Mouse (Mus musculus): ENCODE results near the gene Prr12.
"Not testable (repeated sequence)": the region's sequence is repeated elsewhere in the genome, so short reads cannot be mapped to it uniquely, and the experiment has no call there.

Prr12 gene

DNA sequence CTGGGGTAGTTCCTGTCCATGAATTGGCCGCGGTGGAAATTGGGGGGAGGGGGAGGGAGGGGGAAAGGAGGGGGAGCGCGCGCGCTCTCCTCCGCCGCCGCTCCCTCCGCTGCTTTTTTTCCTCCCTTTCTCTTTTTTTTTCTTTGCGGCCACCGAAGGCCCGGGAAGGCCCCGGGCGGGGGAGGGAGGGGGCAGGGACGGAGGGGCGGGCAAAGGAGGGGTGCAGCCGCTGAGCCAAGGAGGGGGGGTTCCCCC lies at the start of gene Prr12:
TSS of gene Prr12 (minus strand) at position 20 of the 255 bp plus-strand sequence.
- no peak for DNase-seq (ENCODE audit: low read depth, low spot score)

DNA sequence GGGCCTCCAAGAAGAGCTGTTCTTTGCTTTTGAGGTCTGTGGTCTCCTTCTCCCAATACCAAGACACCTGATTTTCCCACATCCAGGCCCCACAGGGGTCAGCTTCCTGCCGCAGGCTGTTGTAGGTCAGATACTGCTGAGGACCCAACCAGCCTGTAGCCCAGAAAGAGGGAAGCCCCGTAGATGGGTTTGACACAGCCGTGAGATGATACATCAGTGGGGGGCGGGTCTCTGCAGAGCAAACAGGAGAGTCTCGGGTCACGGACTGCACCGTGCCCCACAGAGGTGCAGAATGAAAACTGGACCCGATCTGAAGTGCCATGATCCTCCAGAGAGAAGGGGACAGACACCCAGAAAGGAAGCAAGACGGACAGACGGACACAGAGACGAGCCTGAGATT lies 49.8 kb upstream of the Prr12 start:
- no peak for DNase-seq (ENCODE audit: low read depth, low spot score)

DNA sequence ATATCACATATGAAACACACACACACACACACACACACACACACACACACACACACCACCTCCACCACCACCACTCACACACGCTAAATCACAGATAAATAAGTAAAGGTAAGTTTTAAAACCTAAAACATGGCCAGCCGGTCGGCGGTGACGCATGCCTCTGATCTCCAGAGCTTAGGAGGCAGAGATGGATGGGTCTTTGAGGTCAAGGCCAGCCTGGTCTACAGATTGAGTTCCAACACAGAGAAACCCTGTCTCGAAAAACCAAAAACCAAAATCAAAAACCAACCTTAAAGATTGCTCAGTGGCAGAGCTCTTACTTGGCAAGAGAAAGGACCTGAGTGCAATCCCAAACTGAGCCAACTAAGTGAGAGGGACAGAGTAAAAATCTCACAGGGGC lies 47.4 kb upstream of the Prr12 start:
- DNase-seq (ENCODE audit: low read depth, low spot score), result no peak

DNA sequence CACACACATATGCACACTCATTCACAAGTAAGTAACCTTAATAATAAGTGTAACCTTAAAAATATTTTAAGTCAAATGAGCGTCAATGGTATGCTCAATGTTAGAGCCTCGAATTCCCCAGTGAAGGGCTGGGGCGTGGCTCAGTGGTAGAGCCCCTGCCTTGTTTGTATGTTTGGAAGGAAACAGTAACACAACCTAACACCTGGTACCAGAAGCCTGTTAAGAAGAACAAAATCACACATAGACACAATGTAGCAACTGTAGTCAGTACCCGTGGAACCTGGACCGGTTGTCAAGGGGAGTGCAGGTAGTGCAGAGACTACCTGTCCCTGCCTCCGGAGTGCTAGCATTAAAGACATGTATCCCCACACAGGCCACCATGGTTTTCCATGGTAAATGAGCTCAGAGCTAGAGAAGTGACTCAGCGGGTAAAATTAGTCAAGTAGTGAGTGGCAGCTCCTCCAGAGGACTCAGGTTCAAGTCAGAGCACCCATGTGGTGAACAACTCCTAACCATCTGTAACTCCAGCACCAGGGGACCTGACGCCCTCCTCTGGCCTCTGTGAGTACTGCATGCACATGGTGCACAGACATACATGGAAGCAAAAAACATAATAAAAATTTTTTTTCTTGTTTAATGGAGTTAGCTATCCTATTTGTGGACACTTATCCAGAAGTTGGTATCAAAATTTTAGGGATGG lies 46.0 kb upstream of the Prr12 start:
- no peak for DNase-seq (ENCODE audit: low read depth, low spot score)

DNA sequence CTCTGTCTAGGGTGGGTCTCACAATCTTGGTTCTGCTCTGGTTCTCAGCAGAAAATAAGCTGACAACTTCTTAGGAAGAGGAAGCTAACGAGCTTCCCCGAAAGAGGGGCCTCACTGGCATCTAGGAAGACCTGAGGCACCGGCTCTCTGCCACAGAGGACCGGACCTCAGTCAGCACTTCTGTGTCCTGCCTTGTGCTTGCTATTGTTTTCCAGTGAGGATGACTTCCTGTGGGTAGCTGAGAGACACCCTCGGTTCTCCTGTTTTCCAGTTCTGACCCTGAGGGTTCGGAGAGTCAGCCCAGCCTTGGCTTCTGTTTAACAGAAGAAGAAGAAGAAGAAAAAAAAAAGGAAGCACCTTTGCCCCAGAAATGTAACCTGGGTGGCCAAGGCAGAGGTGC lies 44.8 kb upstream of the Prr12 start:
- no peak for DNase-seq (ENCODE audit: low read depth, low spot score)

DNA sequence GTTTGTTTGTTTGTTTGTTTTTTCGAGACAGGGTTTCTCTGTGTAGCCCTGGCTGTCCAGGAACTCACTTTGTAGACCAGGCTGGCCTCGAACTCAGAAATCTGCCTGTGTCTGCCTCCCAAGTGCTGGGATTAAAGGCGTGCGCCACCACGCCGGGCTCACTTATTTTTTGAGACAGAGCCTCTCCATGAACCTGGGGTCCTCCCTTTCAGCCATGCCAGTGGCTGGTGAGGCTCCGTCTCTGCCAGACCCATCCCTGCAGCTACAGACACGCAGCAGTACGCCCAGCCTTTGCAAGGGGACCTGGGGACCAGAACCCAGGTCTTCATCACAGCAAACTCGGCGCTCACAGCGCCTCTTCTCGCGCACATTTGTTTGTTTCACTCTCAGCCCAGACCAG lies 43.3 kb upstream of the Prr12 start:
- not testable (repeated sequence) for DNase-seq (ENCODE audit: low read depth, low spot score)

DNA sequence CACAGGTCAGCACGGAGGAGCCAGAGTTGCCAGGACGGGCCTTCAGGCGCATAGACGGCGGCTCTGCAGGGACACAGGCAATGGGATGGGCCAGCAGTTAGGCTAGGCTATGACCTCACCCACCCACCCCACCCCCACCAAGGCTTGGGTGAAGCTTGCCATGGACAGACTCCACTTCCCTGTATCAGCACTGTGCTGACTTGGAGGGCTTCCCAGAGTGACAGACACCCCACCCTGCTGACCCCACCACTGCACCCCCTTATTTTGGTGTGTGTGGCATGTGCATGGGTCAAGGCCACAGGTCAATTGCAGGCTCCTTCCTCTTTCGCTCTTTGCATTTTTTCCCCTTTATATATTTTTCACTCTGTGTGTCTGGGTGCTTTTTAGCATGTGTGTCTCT lies 42.7 kb upstream of the Prr12 start:
- no peak for DNase-seq (ENCODE audit: low read depth, low spot score)

DNA sequence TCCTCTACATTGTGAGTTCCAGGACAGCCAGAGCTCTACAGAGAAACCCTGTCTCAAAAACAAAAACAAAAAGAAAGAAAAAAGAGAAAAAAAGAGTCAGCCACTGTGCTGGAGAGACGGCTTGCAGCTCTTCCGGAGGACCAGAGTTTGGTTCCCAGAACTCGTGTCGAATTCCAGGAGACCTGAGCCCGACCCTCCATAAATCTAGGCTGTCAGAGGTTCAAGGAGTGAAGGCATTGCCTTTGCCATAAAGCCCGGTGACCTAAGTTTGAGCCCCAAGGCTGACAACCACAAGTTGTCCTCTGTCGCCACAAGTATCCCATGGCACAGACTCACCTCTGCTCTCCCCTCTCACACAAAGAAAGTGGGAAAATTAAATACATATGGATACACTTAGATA lies 41.4 kb upstream of the Prr12 start:
- no peak for DNase-seq (ENCODE audit: low read depth, low spot score)

DNA sequence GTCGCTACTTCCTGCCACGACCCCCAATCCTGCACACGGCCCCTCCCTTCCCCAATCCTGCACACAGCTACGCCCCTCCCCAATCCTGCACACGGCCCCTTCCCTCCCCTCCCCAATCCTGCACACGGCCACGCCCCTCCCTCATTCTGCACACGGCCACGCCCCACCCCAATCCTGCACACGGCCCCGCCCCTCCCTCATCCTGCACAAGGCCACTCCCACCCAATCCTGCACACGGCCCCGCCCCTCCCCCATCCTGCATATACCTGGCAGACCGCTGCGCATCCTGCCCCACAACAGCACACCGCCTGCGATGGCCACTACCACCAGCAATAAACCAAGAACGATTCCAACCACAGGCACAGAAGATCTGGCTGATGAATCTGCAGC lies 40.8 kb upstream of the Prr12 start:
- DNase-seq (ENCODE audit: low read depth, low spot score), result no peak

DNA sequence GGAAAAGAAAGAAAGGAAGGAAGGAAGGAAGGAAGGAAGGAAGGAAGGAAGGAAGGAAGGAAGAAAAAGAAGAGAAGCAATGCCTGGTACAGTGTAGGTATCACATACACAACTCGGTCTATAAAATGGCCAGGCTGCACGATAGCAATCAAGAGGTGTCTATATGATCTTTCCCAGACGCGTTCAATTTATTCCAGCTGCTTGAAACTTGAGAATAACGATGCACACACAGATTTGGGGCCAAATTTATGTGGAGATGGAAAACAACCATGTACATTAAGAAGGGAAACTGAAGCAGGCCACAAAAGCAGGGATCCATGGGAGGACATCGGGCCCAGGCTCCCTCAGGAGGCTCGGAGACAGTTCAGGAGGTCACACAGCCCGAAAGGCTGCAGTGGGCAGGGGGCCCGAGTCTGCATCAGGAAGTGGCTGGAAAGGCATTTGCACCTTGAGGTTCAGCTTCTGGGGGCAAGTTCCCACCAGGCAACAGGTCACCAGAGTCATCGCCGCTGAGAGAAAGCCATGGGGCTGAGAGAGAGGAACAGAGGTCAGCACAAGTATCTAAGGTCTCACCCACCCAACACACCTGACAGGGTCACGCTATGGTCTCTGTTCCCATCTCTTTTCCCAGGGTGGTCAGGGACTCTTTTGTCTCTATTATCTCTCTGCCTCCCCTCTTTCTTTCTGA lies 40.3 kb upstream of the Prr12 start:
- DNase-seq (ENCODE audit: low read depth, low spot score), result no peak

DNA sequence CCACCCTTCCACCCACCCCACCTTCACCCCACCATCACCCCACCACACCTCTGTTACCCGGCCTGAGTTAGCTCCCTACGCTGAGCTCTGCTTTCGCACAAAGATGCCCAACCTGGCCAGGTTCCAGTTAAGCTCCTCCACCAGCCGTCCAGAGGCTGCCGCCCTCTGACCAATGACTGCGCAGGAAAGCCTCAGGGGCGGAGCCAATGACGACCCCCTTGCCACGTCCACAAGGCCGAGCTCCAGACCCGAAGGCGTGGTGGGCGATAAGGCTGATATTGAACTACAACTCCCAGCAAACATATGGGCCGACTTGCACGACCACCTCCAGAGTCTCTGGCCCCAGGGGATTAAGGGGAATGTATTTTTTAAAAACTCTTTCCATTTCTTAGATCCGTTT lies 39.4 kb upstream of the Prr12 start, which contains the start of gene Rcn3:
TSS of gene Rcn3 (minus strand) at position 174 of the 400 bp plus-strand sequence.
- peak; percentile 79 for DNase-seq (ENCODE audit: low read depth, low spot score)

DNA sequence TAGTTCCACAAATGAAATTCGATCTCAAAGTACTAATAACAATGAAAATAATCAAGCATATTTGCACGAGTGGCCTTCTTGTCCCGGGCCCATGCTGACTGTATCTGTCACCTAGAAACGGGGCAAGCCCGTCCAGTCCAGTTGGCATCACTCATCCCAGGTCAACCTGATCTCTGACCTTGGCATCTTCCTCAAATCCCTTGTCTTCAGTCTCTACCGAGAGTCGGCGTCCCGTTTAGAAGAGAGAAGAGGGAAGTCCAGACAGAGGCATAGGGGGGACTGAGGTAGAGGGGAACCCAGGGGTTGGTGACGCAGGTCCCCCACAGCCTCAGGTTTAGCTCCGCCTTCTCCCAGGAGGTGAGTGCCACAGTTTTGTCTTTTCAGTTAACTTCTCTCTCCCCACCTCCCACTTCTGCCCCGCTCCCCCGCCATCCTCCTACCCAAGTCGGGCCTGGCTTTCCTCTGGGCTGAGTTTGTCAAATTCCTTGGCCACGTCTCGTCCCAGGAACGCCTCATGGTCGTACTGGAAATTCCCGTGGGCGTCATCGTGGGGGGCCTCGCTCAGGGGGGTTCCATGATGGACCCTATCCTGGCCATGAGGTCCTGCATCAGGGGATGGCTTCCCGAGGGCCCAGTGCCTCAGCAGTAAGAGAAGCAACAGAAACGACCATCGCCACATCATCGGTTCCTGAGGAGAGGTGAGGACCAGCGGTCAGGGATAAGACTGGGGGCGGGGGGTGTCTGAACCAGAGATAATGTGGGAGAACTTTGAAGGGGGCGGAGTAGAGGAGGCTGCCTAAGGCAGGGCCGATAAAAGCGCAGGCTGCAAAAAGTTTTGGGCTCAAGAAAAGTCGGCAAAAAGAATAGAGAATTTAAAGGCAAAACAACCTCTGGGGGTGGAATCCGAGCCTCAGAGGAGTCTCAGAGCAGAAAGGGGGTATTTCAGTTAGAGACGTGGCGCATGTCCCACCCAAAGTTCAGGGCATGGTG lies 38.6 kb upstream of the Prr12 start:
- DNase-seq (ENCODE audit: low read depth, low spot score), result no peak

DNA sequence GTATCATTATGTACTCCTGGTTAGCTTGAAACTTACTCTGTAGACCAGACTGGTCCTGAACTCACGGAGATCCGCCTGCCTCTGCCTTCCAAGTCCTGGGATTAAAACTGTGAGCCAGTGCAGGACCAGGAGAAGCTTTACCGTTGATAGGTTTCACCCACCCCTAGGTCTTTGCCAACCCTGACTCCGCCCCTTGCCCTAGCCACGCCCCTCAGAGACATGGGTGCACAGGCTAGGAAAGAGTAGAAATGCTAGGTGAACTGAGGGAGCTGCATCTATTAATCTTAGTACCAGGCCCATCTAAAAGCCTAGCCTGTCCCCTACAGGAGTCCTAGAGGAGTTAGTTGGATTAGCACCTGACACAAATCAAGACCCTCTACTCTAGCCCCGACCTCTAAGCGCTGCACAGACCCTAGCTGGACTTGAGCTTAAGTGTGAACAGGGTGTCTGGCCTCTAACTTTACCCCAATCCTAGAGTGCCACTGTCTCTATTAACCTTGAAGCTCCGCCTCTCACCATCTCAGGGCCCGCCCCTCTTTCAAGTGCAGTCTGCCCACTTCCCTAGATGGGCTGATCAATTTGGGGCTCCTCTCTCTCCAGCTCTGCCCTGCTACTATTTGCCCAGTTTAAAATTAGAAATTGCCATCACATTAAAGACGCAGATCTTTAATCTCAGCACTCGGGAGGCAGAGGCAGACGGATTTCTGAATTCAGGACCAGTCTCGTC lies 37.7 kb upstream of the Prr12 start:
- DNase-seq (ENCODE audit: low read depth, low spot score), result no peak

DNA sequence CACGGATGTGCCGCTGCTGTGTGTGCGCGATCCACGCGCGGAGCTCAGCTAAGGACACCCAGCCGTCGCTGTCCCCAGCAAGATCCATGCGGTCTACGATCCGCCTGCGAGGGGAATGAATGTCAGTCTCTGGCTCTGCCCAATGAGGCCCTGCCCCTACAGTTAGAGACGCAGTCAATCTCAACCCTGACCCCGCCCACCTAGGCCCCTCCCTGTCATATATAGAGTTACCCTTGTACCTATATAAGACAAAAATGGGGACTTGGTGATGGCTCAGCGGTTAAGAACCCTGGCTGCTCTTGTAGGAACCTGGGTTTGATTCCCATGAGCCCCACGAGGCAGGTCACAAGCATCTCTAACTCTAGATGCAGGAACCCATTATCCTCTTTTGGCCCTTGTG lies 35.9 kb upstream of the Prr12 start:
- DNase-seq (ENCODE audit: low read depth, low spot score), result no peak

DNA sequence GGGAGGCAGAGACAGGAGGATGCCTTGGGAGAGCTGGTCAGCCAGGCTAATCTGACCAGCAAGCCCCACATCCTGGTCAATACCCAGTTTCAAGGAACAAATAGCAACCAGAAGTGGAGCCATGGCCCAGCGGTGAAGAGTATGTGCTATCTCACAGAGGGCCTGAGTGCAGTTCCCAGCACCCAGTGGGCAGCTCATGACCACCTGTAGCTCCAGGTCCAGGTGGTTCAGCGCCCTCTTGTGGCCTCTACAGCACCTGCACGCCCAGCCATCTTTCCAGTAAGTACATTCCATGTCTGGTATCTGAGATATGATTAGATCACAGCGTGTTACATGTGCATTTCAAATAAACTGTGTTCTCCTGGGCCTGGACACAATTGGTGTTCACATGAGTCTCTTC lies 33.4 kb upstream of the Prr12 start:
- no peak for DNase-seq (ENCODE audit: low read depth, low spot score)

DNA sequence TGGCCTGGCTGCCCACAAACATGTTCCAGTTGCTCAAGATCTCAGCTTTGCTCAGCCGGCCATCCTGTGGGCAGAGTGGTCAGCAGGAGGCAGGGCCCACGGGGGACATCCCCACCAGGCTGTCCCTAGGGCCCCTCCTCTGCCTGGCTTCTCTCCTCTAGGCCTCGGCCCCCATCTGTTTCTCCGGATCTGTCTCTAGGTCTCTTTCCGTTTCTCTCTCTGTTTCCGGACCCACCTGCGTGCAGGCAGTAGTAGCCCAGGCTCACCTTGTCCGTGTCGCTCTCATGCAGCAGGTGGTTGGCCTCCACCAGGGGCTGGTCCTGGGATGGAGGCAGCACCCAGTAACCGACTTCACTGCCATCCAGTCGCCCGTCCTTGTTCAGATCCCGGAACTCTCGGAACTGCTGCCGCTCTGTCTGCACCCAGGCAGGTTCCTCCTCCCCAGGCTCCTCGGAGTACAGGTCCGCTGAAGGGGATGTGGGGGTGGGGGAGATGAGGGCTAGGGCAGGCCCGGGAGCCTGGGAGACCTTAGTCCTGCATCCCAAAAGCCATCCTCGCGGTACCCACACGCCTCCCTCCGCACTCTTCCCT lies 30.7 kb upstream of the Prr12 start:
- DNase-seq (ENCODE audit: low read depth, low spot score), result no peak

DNA sequence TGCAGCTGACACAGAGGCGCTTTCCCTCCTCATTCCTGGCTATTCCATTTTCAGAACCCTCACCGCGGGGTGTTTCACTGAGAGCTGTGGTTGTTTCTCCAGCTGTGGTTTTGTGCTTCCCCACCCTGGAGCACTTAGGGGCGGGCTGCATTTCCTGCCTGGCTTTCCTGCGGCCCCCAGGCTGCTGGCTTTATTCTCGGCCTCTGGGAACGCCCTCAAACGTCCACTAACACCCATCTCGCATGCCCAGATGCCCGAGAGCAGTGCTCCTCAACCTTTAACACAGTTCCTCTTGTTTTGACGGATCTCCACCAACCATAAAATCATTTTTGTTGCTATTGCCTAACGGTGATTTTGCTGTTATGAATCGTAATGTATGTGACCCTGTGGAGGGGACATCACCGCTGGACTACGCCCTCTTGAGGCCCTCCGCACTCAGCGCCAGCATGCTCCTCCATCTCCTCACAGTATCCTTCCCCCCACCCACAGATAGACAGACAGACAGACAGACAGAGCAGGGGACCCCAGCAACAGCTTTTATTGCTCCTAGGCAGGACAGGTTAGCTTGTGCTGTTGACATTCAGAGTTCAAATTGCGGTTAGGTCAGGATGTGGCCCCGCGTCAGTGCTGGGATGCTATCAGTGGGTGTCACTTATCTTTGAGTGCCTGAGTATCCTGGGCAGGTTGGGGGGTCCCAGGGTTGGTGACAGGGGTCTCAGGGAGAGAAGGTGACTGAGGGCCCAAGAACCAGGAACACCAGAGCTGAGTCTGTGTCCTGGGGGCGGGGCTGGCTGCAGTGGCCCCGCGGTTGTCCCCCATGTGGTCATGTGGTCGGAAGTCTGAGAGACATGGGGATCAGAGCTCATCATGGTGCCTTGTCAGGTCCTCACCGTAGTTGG lies 30.0 kb upstream of the Prr12 start:
- DNase-seq (ENCODE audit: low read depth, low spot score), result no peak

DNA sequence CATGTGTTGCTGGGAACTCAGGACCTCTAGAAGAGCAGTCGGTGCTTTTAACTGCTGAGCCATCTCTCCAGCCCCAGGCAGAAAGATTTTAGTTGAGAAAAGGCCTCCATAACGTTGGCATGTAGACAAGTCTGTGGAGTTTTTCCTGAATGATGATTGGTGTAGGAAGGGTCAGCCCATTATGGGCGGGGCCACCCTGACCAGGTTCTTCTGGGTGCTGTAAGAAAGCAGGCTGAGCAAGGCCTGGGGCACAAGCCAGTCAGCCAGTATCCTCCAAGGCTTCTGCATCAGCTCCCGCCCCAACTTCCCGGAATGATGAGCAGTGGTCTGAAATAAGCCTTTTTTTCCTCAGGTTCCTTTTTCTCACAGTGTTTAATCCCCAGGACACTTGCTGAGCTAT lies 28.3 kb upstream of the Prr12 start:
- no peak for DNase-seq (ENCODE audit: low read depth, low spot score)

DNA sequence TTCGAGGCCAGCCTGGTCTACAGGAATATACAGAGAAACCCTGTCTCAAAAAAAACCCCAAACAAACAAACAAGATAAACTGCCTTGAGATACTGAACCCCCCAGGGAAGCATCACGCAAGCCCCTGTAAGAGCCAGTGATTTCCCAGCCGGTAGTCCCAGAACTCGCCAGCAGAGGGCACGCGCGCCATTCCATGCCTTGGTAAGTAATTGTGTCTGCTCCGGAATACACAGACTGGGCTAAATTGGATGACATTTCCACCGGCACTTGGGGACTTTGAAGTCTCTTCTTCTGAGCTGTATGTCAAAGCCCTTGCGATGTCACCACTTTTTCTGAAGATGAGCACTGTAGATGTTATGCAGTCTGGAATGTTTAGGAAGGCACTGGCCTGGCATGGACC lies 27.2 kb upstream of the Prr12 start:
- peak; percentile 50 for DNase-seq (ENCODE audit: low read depth, low spot score)

DNA sequence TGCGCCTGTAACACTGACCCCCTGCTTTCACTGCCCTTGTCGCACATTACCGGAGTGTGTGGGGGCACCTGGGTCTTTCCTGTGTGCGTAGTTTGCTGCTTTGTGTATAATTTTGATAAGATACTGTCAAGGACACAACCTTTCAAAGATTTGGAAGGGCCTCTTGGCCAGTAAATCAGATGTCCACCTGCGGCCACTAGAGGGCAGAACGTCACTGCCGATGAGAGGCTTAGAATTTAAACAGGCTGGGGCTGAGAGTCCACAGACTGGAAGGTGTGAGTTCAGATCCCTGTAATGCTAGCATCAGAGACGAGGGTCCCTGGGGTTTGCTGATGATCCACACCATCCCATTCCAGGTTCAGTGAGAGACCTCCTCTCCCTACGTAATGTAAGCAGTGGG lies 25.8 kb upstream of the Prr12 start:
- DNase-seq (ENCODE audit: low read depth, low spot score), result no peak

DNA sequence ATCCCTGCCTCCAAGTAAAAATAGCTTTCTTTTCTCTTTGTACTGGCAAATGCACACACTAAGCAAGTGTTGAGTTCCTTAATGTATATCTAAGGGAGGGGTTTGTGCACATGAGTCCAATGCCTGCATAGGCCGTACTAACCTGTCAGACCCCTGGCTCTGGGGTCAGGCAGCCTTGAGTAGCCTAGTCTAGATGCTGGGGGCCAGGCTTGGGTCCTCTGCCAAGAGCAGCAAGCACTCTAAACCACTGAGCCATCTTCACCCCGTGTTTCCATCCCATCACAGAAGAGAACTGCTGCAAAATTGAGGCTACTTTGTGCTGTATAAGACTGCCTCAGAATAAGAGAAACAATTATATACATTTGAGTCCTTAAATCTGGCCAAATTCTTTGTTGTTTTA lies 25.1 kb upstream of the Prr12 start:
- no peak for DNase-seq (ENCODE audit: low read depth, low spot score)

Data from brain, embryonic 18.5 days (tissue).